Mouse (Mus musculus) kidney, adult 2 months (tissue): ENCODE measurements around the gene Kcnq2.

Source experiments
- CTCF ChIP-seq: fragments of 200-500 bp; conservative IDR thresholded peaks from 2 replicates; pipeline ENCODE4 v1.5.1; 2011; ENCODE audit warnings: low read depth, mild to moderate bottlenecking, control low read depth, low read length, moderate library complexity, mixed read lengths; ENCODE audit not compliant: insufficient read depth, insufficient read length
- POLR2A ChIP-seq: fragments of 200-500 bp; IDR thresholded peaks from one replicate; pipeline ENCODE4 v1.6.1; 2011; ENCODE audit warnings: low read depth, low read length, control low read depth

- TF ChIP-seq POLR2A (no peak), CTCF (no peak)
Observed at GRCm38 (mm10) chr2:181041941-181042340, 93.2 kb downstream of the Kcnq2 start.
